In genomic region chr17:28518615-28519071, GRCm38 (mm10) we compare ENCODE assay signal across 7 mouse cellular contexts. TPM values are rescaled to one million over a fixed set of nuclear protein-coding genes. Genes with fewer than 3 reads are reported as not detected.
DNase-seq lines count a peak whose midpoint lies in the region; ATAC-seq and TF ChIP-seq lines count a peak whose summit lies in the region.

No protein-coding gene starts in this region.

- peak overlapping the region; percentile 36 for H3K4me3 ChIP-seq in intestine, postnatal 0 days (ENCODE audit: low read depth, low read length)

- peak overlapping the region; percentile 92 for H3K27ac ChIP-seq in intestine, postnatal 0 days (ENCODE audit: low read depth, low read length)

- H3K4me1 ChIP-seq in intestine, postnatal 0 days (replicated peaks; ENCODE audit: control insufficient read depth, insufficient read depth, low read length) = peaks cover 12% of the 10 kb centered on the region; the same call in 1 of the 2 replicates

- no peaks in the 10 kb centered on the region for H3K36me3 ChIP-seq in intestine, postnatal 0 days (ENCODE audit: control insufficient read depth, insufficient read depth)

- no peaks in the 10 kb centered on the region for H3K9me3 ChIP-seq in intestine, postnatal 0 days (ENCODE audit: control insufficient read depth)

- no peak for TF ChIP-seq CTCF in intestine, postnatal 0 days (IDR thresholded peaks at IDR 0.05; ENCODE audit: low read depth)

- peak overlapping the region; percentile 67; the same call in 1 of the 2 replicates for H3K9ac ChIP-seq in intestine, postnatal 0 days (ENCODE audit: low read depth, low read length)

- peak overlapping the region; percentile 68 for H3K4me2 ChIP-seq in intestine, postnatal 0 days (replicated peaks; ENCODE audit: low read depth)

- peak; percentile 3 for ATAC-seq in CD4-positive, CD25-positive, alpha-beta regulatory T cell, adult 4 months
- no peak for ATAC-seq in intestine, postnatal 0 days

- H3K27me3 ChIP-seq in intestine, postnatal 0 days (replicated peaks; ENCODE audit: control insufficient read depth, insufficient read depth, low read length) = no peaks in the 10 kb centered on the region

- DNase-seq in A20 (ENCODE audit: low read depth, low spot score) = peak; percentile 47
- peak; percentile 41 to 65 for DNase-seq in gastrocnemius, adult 8-10 months (ENCODE audit: low spot score in 2 of 2)
- peak; percentile 42 for DNase-seq in lung, postnatal 10 days
- peak; percentile 80 for DNase-seq in thymus, postnatal 36 days
- DNase-seq in right cerebral cortex, adult 18-20 months = no peak

- WGBS in intestine, postnatal 0 days = 28% methylated on average over 8 of the region's 8 CpGs

RNA-seq across cellular contexts. Expression of gene Fkbp5, which starts 1.3 kb away (rescaled TPM):
- polyA plus RNA-seq in CD4-positive, CD25-positive, alpha-beta regulatory T cell, adult 4 months (2017; shearing (Covaris generic)) = 10 to 100 TPM; 17.4 to 17.8 TPM
- 100 to 1,000 TPM in 1 of 4 experiments, 10 to 100 TPM in 3; 39.2 to 148 (median 53.2) TPM for total RNA-seq in gastrocnemius, adult 8-10 months (2022)
- polyA plus RNA-seq in intestine, postnatal 0 days (2015; fragmentation: Nextera tagmentation; extraction: Ambion mirVana) = 9.7 and 10.1 TPM in 2 replicates

RNA-seq across cellular contexts. Expression of gene Armc12, which starts 12.0 kb away (rescaled TPM):
- not detected for polyA plus RNA-seq in CD4-positive, CD25-positive, alpha-beta regulatory T cell, adult 4 months (2017; shearing (Covaris generic))
- not detected for total RNA-seq in gastrocnemius, adult 8-10 months (2022)
- polyA plus RNA-seq in intestine, postnatal 0 days (2015; fragmentation: Nextera tagmentation; extraction: Ambion mirVana) = not detected in 2 replicates

RNA-seq across cellular contexts. Expression of gene Clpsl2, which starts 30.6 kb away (rescaled TPM):
- not detected for polyA plus RNA-seq in CD4-positive, CD25-positive, alpha-beta regulatory T cell, adult 4 months (2017; shearing (Covaris generic))
- not detected for total RNA-seq in gastrocnemius, adult 8-10 months (2022)
- not detected in 2 replicates for polyA plus RNA-seq in intestine, postnatal 0 days (2015; fragmentation: Nextera tagmentation; extraction: Ambion mirVana)

RNA-seq across cellular contexts. Expression of gene Clps, which starts 41.9 kb away (rescaled TPM):
- not detected for polyA plus RNA-seq in CD4-positive, CD25-positive, alpha-beta regulatory T cell, adult 4 months (2017; shearing (Covaris generic))
- total RNA-seq in gastrocnemius, adult 8-10 months (2022) = not detected
- 104 and 125 TPM in 2 replicates for polyA plus RNA-seq in intestine, postnatal 0 days (2015; fragmentation: Nextera tagmentation; extraction: Ambion mirVana)

RNA-seq across cellular contexts. Expression of gene Lhfpl5, which starts 56.8 kb away (rescaled TPM):
- polyA plus RNA-seq in CD4-positive, CD25-positive, alpha-beta regulatory T cell, adult 4 months (2017; shearing (Covaris generic)) = 1 to 10 TPM; 1.1 to 1.3 TPM
- not detected for total RNA-seq in gastrocnemius, adult 8-10 months (2022)
- polyA plus RNA-seq in intestine, postnatal 0 days (2015; fragmentation: Nextera tagmentation; extraction: Ambion mirVana) = 0.90 and 1.3 TPM in 2 replicates
